Mouse (Mus musculus) spleen, adult 2 months (tissue): ENCODE data around the gene 1700001C02Rik.

Experiments used
- CTCF ChIP-seq: fragments of 200-500 bp; IDR thresholded peaks from 2 replicates; pipeline ENCODE4 v1.5.1; 2011; ENCODE audit warnings: mild to moderate bottlenecking, inconsistent platforms; ENCODE audit not compliant: insufficient read depth, insufficient read length, insufficient replicate concordance; ENCODE audit errors: extremely low read depth
- POLR2A ChIP-seq: fragments of 200-500 bp; IDR thresholded peaks from 2 replicates; pipeline ENCODE4 v1.6.1; 2011; ENCODE audit warnings: low read depth, low read length, inconsistent platforms

GRCm38 (mm10) chr5:30493723-30494122, 27.9 kb downstream of the 1700001C02Rik start:
- TF ChIP-seq POLR2A (no peak), CTCF (no peak)
